Mouse (Mus musculus): ENCODE measurements around the gene Ccar1. TPM values are rescaled to one million over a fixed set of nuclear protein-coding genes. Genes with fewer than 3 reads are reported as not detected.
"Not testable (repeated sequence)": the region's sequence is repeated elsewhere in the genome, so short reads cannot be mapped to it uniquely, and the experiment has no call there.

The Ccar1 gene
- polyA plus RNA-seq, 1 experiment, result 77.7 TPM

DNA sequence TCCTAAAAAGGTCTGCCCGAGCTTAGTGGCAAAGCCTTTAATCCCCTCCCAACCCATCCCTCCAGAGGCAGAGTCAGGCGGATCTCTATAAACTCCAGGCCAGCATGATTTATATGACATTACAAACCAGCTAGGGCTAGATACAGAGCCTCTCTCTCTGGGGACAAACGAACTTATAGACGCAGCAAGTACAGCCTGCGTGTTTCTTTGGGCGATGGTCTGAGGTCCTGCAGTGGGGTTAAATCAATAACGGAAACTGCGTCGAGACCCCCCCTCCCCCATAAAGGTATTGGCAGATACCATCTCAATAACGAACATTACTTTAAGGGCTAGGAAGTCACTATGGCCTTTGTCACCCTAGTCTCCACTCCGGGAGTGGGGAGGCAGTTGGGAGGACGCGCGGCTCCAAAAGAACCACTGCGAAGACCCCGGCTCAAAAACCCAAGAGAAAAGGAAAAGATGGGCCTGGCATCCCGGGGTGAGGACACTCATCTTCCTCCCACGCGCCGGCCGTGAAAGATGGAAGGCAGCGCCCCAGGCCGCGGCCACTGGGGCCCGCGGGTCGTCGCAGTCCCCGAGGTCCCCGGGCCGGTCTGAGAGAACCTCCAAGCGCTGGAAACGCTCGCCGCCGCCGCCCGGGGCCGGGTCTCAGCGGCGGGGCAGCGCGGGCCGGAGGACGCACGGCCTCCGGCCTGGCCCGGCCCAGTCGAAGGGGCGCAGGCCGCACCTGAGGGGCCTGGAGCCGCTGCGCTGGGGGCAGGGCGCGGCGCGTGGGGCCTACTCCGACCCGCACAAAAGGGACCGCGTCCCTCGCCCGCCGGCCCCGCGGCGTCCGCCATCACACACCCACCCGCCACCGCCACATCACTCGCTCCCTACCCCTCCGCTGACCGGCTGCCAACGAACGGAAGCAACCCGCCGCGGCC is 572 bp downstream of the Ccar1 start:
- TF ChIP-seq CTCF (IDR thresholded peaks at IDR 0.05; ENCODE audit: extremely low read depth, insufficient read length, insufficient replicate concordance, low read depth, low read length), result no peak
- no peak for TF ChIP-seq POLR2A (IDR thresholded peaks at IDR 0.05; ENCODE audit: low read depth, low read length)
- H3K4me3 ChIP-seq (ENCODE audit: low read depth, low read length), result peak overlapping the region; percentile 92
- under 1% methylated on average over 75 of the region's 78 CpGs for WGBS
- H3K27ac ChIP-seq (ENCODE audit: insufficient read depth, low read depth, low read length), result peak overlapping the region; percentile 64
- H3K36me3 ChIP-seq (ENCODE audit: control insufficient read depth, insufficient read depth, low read length), result peaks cover 27% of the 10 kb centered on the region
- no peaks in the 10 kb centered on the region for H3K27me3 ChIP-seq (ENCODE audit: control insufficient read depth, insufficient read depth, low read length)
- peaks cover 3% of the 10 kb centered on the region; the same call in 1 of the 2 replicates for H3K4me1 ChIP-seq (ENCODE audit: control insufficient read depth, insufficient read depth, insufficient read length, low read length)

DNA sequence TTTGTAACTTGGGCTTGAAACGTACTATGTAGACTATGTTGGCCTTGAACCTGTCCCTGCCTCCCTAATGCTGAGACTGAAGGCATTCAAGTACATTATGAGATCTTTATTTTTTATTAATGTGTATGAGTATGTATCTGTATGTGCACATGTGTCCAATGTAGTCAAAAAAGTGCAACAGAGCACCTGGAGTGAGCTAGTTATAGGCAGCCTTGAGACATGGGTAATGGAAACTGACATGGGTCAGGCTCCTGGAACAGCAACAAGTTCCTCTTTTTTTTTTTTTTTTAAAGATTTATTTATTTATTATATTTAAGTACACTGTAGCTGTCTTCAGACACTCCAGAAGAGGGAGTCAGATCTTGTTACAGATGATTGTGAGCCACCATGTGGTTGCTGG is 10.3 kb downstream of the Ccar1 start:
- whole genome bisulfite sequencing, result 89% methylated on average over 1 of the region's 1 CpGs
- H3K4me1 ChIP-seq (ENCODE audit: control insufficient read depth, insufficient read depth, insufficient read length, low read length); H3K4me3 ChIP-seq (ENCODE audit: low read depth, low read length); H3K27ac ChIP-seq (ENCODE audit: insufficient read depth, low read depth, low read length); H3K27me3 ChIP-seq (ENCODE audit: control insufficient read depth, insufficient read depth, low read length): not testable (repeated sequence)
- peaks cover 68% of the 10 kb centered on the region for H3K36me3 ChIP-seq (ENCODE audit: control insufficient read depth, insufficient read depth, low read length)

DNA sequence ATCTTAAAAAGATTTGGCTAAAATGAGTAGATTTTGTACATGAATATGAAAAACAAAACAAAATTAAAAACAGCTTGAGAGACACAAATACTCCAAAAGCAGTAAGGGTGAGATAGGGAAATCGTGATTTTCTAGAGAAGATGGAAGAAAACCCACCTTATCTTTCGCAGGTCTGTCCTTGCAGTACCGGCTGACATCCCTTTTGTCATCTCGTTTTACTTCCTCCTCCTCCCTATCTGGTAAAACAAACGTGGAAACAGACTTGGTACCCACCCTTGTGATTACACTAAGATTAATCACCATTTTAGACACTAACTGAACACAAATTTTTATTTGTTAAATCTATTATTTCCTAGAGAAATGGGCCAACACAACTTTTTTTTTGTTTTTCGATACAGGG is 41.3 kb downstream of the Ccar1 start:
- no peak overlapping the region for H3K27ac ChIP-seq (ENCODE audit: insufficient read depth, low read depth, low read length)
- H3K4me1 ChIP-seq (ENCODE audit: control insufficient read depth, insufficient read depth, insufficient read length, low read length), result no peaks in the 10 kb centered on the region
- no peak for TF ChIP-seq CTCF (IDR thresholded peaks at IDR 0.05; ENCODE audit: extremely low read depth, insufficient read length, insufficient replicate concordance, low read depth, low read length)
- no peak for TF ChIP-seq POLR2A (IDR thresholded peaks at IDR 0.05; ENCODE audit: low read depth, low read length)
- 59% methylated on average over 6 of the region's 6 CpGs for WGBS
- H3K27me3 ChIP-seq (ENCODE audit: control insufficient read depth, insufficient read depth, low read length), result no peaks in the 10 kb centered on the region
- H3K4me3 ChIP-seq (ENCODE audit: low read depth, low read length), result no peak overlapping the region
- H3K36me3 ChIP-seq (ENCODE audit: control insufficient read depth, insufficient read depth, low read length), result peaks cover 68% of the 10 kb centered on the region

DNA sequence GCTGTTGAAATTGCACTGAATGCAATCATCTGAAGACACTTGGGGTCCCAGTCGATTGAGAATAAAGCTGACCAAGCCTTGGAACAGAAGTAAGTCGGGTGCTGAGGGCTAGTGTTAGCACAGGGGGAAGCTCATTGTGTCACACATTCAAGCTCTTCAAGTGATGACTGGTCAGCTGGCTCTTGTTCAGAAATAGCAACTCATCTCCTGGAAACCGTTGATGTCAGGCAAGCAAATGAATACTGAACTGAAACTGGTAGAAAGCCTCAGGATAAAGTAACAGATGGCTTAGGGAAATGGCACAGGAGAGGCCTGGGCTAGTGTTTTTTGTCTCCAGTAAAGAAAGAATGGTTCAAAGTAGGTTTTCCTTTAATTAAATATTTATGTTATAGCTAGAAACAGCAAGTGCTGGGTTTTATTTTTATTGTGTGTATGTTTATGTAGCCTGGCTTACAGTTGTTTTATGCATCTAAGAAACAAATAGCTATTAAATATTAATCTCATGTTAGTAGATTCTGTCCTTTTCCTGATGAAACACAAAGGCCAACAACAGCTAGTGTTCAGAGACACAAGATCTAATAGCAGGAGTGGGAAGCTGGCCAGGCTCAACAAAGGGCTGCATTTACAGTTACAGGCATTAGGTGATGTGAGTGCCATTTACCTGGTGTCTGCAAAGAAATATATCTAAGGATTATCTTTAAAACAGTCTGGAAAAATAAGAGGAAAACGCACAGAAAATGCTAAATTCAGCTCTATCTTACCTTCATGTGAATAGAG is 51.9 kb downstream of the Ccar1 start:
- WGBS, result 74% methylated on average over 4 of the region's 4 CpGs
- Histone ChIP-seq H3K4me3 (ENCODE audit: low read depth, low read length) (no peak overlapping the region), H3K36me3 (ENCODE audit: control insufficient read depth, insufficient read depth, low read length) (peaks cover 32% of the 10 kb centered on the region), H3K27me3 (ENCODE audit: control insufficient read depth, insufficient read depth, low read length) (no peaks in the 10 kb centered on the region), H3K4me1 (ENCODE audit: control insufficient read depth, insufficient read depth, insufficient read length, low read length) (no peaks in the 10 kb centered on the region), H3K27ac (ENCODE audit: insufficient read depth, low read depth, low read length) (no peak overlapping the region)
- no peak for TF ChIP-seq CTCF (IDR thresholded peaks at IDR 0.05; ENCODE audit: extremely low read depth, insufficient read length, insufficient replicate concordance, low read depth, low read length)
- no peak for TF ChIP-seq POLR2A (IDR thresholded peaks at IDR 0.05; ENCODE audit: low read depth, low read length)

DNA sequence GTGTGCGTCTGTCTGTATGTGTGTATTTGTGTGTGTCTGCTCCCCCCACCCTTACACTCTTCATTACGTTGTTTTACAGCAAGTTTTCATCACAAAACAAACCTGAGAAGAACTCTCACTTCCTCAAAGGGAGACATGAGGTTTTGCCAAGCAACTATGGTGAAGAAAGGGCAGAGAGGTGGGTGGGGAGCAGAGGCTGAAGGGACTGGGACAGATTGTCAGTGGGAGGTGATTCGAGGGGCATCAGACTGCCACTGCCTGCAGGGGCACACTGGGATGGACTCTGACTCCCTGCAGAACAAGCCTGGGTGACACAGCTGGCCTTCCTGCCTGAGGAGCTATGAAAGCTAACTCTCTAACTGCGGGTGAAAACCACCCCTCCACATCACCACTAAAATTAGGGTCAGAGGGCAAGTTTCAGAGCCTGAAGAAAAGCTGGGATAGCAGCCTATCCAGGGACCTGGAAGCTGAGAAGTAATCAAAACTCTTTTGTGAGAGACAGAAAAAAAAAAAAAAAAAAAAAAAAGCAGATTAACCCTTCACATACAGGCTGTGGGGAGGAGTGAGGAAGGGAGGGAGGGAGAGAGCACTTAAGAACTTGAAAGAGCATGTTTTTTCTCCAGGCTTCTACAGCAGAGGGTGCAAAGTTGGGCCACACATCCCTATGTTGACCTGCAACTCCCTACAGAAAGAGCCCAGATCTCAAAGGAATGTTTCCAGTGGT is 55.0 kb downstream of the Ccar1 start:
- Histone ChIP-seq H3K36me3 (ENCODE audit: control insufficient read depth, insufficient read depth, low read length) (peaks cover 15% of the 10 kb centered on the region), H3K27me3 (ENCODE audit: control insufficient read depth, insufficient read depth, low read length) (no peaks in the 10 kb centered on the region), H3K4me1 (ENCODE audit: control insufficient read depth, insufficient read depth, insufficient read length, low read length) (no peaks in the 10 kb centered on the region), H3K27ac (ENCODE audit: insufficient read depth, low read depth, low read length) (no peak overlapping the region), H3K4me3 (ENCODE audit: low read depth, low read length) (no peak overlapping the region)
- 36% methylated on average over 4 of the region's 4 CpGs for WGBS
- TF ChIP-seq POLR2A (IDR thresholded peaks at IDR 0.05; ENCODE audit: low read depth, low read length) (no peak), CTCF (IDR thresholded peaks at IDR 0.05; ENCODE audit: extremely low read depth, insufficient read length, insufficient replicate concordance, low read depth, low read length) (no peak)

DNA sequence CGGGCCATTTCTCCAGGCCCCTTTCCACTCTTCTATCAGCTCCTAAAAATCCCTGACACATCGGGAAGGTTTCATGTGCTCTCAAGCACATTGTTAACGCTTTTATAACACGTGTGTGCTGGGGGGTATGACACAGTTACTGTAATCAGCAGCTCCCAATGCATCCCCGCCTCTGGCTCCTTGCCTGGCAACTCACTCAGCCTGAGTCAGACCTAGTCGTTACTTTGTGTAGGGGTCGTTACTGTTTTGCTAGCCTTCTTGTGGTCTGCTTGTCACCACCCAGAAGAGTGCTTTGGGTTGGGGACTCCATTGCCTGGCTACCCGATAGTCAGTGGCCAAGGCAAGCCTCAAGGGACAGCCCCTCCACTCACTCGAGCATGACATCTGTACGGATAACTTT is 61.3 kb downstream of the Ccar1 start:
- Histone ChIP-seq H3K27me3 (ENCODE audit: control insufficient read depth, insufficient read depth, low read length) (peaks cover 3% of the 10 kb centered on the region; the same call in 1 of the 2 replicates), H3K4me3 (ENCODE audit: low read depth, low read length) (no peak overlapping the region), H3K4me1 (ENCODE audit: control insufficient read depth, insufficient read depth, insufficient read length, low read length) (0 out of 2 replicates have a peak, but pooled peaks cover 5% of the 10 kb centered on the region), H3K27ac (ENCODE audit: insufficient read depth, low read depth, low read length) (no peak overlapping the region), H3K36me3 (ENCODE audit: control insufficient read depth, insufficient read depth, low read length) (no peaks in the 10 kb centered on the region)
- no peak for TF ChIP-seq CTCF (IDR thresholded peaks at IDR 0.05; ENCODE audit: extremely low read depth, insufficient read length, insufficient replicate concordance, low read depth, low read length)
- no peak for TF ChIP-seq POLR2A (IDR thresholded peaks at IDR 0.05; ENCODE audit: low read depth, low read length)
- WGBS, result 69% methylated on average over 10 of the region's 10 CpGs

Measured in small intestine, adult 2 months (tissue).